8 mouse cellular contexts compared by ENCODE assay signal in genomic region chr14:55603271-55603632, GRCm38 (mm10). TPM values are rescaled to one million over a fixed set of nuclear protein-coding genes. Genes with fewer than 3 reads are reported as not detected.
DNase-seq lines count a peak whose midpoint lies in the region; ATAC-seq lines count a peak whose summit lies in the region.

TSS of gene Irf9 (plus strand) at chr14:55603571.

- H3K9ac ChIP-seq in heart, embryonic 12.5 days: peak within 1 kb of the TSS; percentile 66
- H3K9ac ChIP-seq in embryonic facial prominence, embryonic 13.5 days: peak within 1 kb of the TSS; percentile 70
- H3K9ac ChIP-seq in intestine, embryonic 14.5 days (ENCODE audit: low read length): peak within 1 kb of the TSS; percentile 4

- H3K36me3 ChIP-seq in heart, embryonic 12.5 days: peaks cover 84% of the 10 kb centered on the region
- H3K36me3 ChIP-seq in embryonic facial prominence, embryonic 13.5 days: peaks cover 78% of the 10 kb centered on the region
- peaks cover 76% of the 10 kb centered on the region for H3K36me3 ChIP-seq in intestine, embryonic 14.5 days (ENCODE audit: control insufficient read depth, insufficient read depth, low read length)

- H3K9me3 ChIP-seq in heart, embryonic 12.5 days (replicated peaks): no peaks in the 10 kb centered on the region
- H3K9me3 ChIP-seq in embryonic facial prominence, embryonic 13.5 days: no peaks in the 10 kb centered on the region
- H3K9me3 ChIP-seq in intestine, embryonic 14.5 days (ENCODE audit: control insufficient read depth, low read length): no peaks in the 10 kb centered on the region

- H3K4me2 ChIP-seq in heart, embryonic 12.5 days: peak within 1 kb of the TSS; percentile 69
- peak within 1 kb of the TSS; percentile 62 for H3K4me2 ChIP-seq in embryonic facial prominence, embryonic 13.5 days
- H3K4me2 ChIP-seq in intestine, embryonic 14.5 days (ENCODE audit: low read length): peak within 1 kb of the TSS; percentile 41

- H3K4me3 ChIP-seq in heart, embryonic 12.5 days: peak within 1 kb of the TSS; percentile 46
- peak within 1 kb of the TSS; percentile 44 for H3K4me3 ChIP-seq in embryonic facial prominence, embryonic 13.5 days
- peak within 1 kb of the TSS; percentile 15 for H3K4me3 ChIP-seq in intestine, embryonic 14.5 days (ENCODE audit: low read depth, low read length)

- ATAC-seq in heart, embryonic 12.5 days (ENCODE audit: insufficient number of reproducible peaks, low FRiP score): no peak
- ATAC-seq in embryonic facial prominence, embryonic 13.5 days (ENCODE audit: insufficient number of reproducible peaks, insufficient read depth, low FRiP score, low TSS enrichment, low read depth): no peak
- no peak for ATAC-seq in intestine, embryonic 14.5 days (replicated peaks; ENCODE audit: low FRiP score, low TSS enrichment, low read depth)
- no peak; the same call in 1 of the 2 replicates for ATAC-seq in monocyte, adult 5-6 weeks (replicated peaks; ENCODE audit: insufficient number of reproducible peaks, low FRiP score, low TSS enrichment, poor library complexity, severe bottlenecking)

- no peak for DNase-seq in heart, adult 11 months
- peak; percentile 28 for DNase-seq in CD4-positive, CD25-positive, alpha-beta regulatory T cell, adult 2 months (ENCODE audit: low read depth, low spot score)
- DNase-seq in intestine, embryonic 14.5 days (ENCODE audit: low spot score): no peak
- DNase-seq in cerebellum, postnatal 4 days (ENCODE audit: low spot score in 2 of 2): no peak
- DNase-seq in thymus, postnatal 4 days: no peak

- 86% methylated on average over 7 of the region's 7 CpGs for WGBS in heart, embryonic 12.5 days
- 83% methylated on average over 7 of the region's 7 CpGs for WGBS in embryonic facial prominence, embryonic 13.5 days
- 84% methylated on average over 7 of the region's 7 CpGs for WGBS in intestine, embryonic 14.5 days

- no peaks in the 10 kb centered on the region for H3K27me3 ChIP-seq in heart, embryonic 12.5 days (replicated peaks)
- H3K27me3 ChIP-seq in embryonic facial prominence, embryonic 13.5 days: no peaks in the 10 kb centered on the region
- no peaks in the 10 kb centered on the region for H3K27me3 ChIP-seq in intestine, embryonic 14.5 days (replicated peaks; ENCODE audit: control insufficient read depth, insufficient read depth, low read length)

- H3K27ac ChIP-seq in heart, embryonic 12.5 days (ENCODE audit: poor library complexity, severe bottlenecking): peak within 1 kb of the TSS; percentile 68
- H3K27ac ChIP-seq in embryonic facial prominence, embryonic 13.5 days: peak within 1 kb of the TSS; percentile 72
- peak within 1 kb of the TSS; percentile 25 for H3K27ac ChIP-seq in intestine, embryonic 14.5 days (ENCODE audit: low read depth)

- H3K4me1 ChIP-seq in heart, embryonic 12.5 days (replicated peaks): peaks cover 4% of the 10 kb centered on the region
- peaks cover 15% of the 10 kb centered on the region for H3K4me1 ChIP-seq in embryonic facial prominence, embryonic 13.5 days
- no peaks in the 10 kb centered on the region; the same call in 1 of the 2 replicates for H3K4me1 ChIP-seq in intestine, embryonic 14.5 days (replicated peaks; ENCODE audit: control insufficient read depth, insufficient read depth, low read length)

RNA-seq across cellular contexts. Expression of gene Irf9, which starts in this region (rescaled TPM):
- 8.7 and 9.4 TPM in 2 replicates for polyA plus RNA-seq in heart, embryonic 12.5 days (2016; fragmentation: Nextera tagmentation; extraction: Ambion mirVana)
- 10.5 and 12.3 TPM in 2 replicates for polyA plus RNA-seq in embryonic facial prominence, embryonic 13.5 days (2015; fragmentation: Nextera tagmentation; extraction: Ambion mirVana)
- polyA plus RNA-seq in intestine, embryonic 14.5 days (2014; fragmentation: Nextera tagmentation; extraction: Ambion mirVana): 8.9 and 9.1 TPM in 2 replicates
- 76.6 to 92.0 TPM (median 77.4 TPM) in 3 replicates for total RNA-seq in monocyte, adult 5-6 weeks (2017)

Comparison
In these comparisons a context has a peak if more than half of its experiments do, and no peak if none do; other contexts are left out.
1. H3K9ac ChIP-seq: peak in every context shown above with its lines; median percentile 70 in embryonic facial prominence, embryonic 13.5 days; 66 in heart, embryonic 12.5 days; 4 in intestine, embryonic 14.5 days.